Mouse (Mus musculus) urinary bladder, postnatal 25 days (tissue): ENCODE measurements around the gene Mink1.

ENCODE experiments used
- DNase-seq: peaks from one replicate; pipeline ENCODE4 v3.0.0; 2022; ENCODE audit warnings: low spot score

The Mink1 gene

GRCm38 (mm10) chr11:70635601-70636000 is 72.9 kb downstream of the Mink1 start:
- no peak for DNase-seq

GRCm38 (mm10) chr11:70637764-70638163 is 75.1 kb downstream of the Mink1 start:
- DNase-seq, result no peak

GRCm38 (mm10) chr11:70638293-70638692 is 75.6 kb downstream of the Mink1 start:
- DNase-seq, result no peak

DNA sequence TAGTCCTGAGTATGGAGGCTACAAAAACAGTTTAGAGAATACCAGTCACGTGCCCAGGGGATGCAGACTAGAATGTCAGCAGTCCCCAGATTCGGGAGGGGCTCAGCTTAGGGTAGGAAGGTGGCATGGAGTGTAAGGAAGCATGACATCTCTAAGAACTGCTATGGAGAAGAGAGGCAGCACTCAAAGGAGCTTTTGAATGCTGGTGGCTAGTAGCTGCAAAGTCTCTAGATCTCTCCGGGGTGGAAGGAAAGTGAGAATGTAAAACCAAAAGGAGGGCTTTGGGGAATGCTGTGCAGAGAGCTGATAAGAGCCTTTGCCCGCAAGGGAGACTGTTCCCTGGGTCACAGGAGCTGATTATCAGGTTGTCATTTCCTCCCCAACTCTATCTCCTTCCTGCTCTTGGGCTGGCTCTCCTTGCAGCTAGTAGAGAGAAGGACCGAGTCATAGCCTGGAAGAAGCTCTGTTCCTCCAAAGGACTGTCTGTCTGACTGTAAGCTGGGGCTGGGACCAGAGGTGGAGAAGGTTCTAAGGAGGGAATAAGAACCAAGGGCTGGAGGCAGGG is 76.1 kb downstream of the Mink1 start, which contains the start of gene Gp1ba:
Gene Gp1ba, plus strand, starts transcription at position 409 of the 565 bp plus-strand sequence.
- DNase-seq, result no peak

DNA sequence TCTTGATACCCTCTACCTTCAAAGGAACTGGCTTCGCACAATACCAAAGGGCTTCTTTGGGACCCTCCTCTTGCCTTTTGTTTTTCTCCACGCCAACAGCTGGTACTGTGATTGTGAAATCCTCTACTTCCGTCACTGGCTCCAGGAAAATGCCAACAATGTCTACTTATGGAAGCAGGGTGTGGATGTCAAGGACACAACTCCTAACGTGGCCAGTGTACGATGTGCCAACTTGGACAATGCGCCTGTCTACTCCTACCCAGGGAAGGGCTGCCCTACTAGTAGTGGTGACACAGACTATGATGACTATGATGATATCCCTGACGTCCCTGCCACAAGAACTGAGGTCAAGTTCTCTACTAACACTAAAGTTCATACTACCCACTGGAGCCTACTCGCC is 77.3 kb downstream of the Mink1 start:
- DNase-seq, result no peak

DNA sequence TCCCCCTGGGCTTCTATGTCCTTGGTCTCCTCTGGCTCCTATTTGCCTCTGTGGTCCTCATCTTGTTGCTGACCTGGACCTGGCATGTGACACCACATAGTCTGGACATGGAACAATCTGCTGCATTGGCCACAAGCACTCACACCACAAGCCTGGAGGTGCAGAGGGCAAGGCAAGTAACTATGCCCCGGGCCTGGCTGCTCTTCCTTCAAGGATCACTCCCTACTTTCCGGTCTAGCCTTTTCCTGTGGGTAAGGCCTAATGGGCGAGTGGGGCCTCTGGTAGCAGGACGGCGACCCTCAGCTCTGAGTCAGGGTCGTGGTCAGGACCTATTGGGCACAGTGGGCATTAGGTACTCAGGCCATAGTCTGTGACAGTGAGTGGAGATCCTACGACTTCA is 78.6 kb downstream of the Mink1 start:
- DNase-seq, result no peak

GRCm38 (mm10) chr11:70643051-70643450 is 80.4 kb downstream of the Mink1 start:
- DNase-seq, result no peak

- no peak for DNase-seq
Measured at GRCm38 (mm10) chr11:70644564-70645103, 82.0 kb downstream of the Mink1 start.

DNA sequence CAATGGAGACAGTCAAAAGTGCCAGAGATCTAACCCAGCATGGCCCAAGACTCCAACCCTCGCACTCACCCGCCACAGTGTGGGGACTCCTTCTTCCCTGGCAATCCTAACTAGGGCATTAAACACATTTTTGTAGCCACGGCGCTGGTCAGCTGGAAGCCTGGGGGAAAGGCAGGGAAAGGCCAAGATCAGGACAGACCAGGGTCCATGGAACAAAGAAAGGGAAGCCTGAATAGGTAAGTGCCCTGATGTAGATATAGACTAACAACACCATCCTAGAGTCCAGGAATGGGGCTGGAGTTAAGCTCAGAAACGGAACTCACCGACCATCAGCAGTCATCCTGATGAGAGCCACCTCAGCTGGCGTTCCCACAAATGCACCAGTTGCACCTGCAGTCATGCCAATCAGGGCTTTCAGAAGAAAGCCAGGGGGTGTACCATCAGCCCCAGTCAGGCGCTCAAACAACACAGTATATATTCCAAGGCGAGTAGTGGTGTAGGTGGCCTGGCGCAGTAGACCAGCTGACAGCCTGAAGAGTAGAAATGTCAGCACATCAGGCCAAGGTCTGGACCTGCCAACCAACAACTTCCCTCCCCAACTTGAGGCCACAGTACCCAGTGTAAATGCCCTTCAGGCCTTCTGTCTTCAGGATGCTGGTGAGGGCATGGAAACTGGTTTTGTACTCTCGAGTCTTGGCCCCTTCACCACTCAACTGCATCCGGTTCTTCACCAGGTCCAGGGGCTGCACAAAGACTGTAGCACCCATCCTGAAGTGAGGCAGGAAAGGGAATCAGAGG is 83.0 kb downstream of the Mink1 start:
- no peak for DNase-seq

- no peak for DNase-seq
Measured at GRCm38 (mm10) chr11:70646259-70646555, 83.5 kb downstream of the Mink1 start.

DNA sequence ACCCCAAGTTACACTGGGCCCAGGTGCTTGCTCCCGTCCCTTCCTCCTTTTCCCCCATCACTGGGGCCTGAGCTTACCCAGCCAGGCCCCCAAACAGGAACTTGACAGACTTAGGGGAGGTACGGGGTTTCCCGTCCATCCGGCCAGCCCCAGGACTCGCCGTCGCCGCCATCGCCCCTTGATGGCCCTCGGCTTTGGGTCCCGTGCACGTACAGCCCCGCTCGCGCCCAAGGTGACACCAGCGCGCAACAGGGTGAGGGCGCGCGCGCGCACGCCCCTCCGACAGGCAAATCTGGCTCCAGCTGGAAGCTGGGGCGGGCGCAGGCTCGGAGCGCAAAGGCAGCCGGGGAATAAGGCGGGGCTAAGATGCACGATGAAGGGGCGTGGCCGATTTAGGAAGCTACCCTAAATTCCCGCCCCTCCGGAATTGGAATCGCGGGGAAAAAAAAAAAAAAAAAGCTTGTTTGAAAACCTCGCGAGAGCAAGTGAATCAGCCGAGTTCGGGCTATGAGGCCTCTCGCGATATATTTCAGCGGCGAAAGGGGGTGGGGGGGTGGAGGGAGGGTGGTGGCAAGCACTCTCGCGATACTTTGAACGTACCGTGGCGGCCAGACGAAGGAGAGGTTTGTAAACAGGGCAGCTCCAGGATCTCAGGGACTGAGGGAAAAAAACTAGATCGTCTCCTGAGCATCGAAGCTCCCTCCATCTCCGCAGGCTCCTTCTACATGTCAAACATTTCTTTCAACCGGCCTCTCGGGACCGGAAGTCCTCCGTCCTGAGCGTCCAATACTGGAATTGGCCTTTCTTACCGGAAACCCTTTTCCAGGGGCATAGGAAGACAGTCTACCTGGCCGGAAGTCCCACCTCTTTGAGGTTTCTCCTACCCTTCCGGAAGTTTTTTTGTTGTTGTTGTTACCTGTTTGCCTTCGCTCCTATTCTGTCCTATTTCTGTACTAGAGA is 84.3 kb downstream of the Mink1 start, which contains the start of the genes Rnf167 and Slc25a11:
Gene Rnf167, plus strand, starts transcription at position 545 of the 960 bp plus-strand sequence.
Gene Slc25a11, minus strand, starts transcription at position 789 of the 960 bp plus-strand sequence.
- DNase-seq, result peak; percentile 88

GRCm38 (mm10) chr11:70647716-70648420 is 85.2 kb downstream of the Mink1 start:
- DNase-seq, result peak; percentile 43

DNA sequence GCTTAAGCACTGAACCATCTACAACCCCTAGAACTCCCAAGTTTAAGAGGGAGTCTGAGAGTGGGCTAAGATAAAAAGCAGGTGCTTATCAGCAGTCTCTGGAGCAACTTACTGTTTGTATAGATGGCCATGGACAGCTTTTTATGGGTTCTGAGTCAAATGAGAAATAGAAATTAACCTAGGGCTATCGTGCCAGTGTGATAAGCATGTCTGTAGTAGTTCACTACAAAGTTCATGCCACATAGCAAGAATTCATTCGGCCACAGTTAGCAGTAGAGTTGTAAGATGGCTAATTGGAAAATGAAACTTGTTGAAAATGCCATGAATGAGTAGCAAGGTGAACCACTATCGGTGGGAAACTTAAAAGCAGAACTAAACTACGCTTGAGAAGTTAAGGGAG is 85.8 kb downstream of the Mink1 start:
- no peak for DNase-seq

GRCm38 (mm10) chr11:70649185-70649734 is 86.6 kb downstream of the Mink1 start:
- no peak for DNase-seq

DNA sequence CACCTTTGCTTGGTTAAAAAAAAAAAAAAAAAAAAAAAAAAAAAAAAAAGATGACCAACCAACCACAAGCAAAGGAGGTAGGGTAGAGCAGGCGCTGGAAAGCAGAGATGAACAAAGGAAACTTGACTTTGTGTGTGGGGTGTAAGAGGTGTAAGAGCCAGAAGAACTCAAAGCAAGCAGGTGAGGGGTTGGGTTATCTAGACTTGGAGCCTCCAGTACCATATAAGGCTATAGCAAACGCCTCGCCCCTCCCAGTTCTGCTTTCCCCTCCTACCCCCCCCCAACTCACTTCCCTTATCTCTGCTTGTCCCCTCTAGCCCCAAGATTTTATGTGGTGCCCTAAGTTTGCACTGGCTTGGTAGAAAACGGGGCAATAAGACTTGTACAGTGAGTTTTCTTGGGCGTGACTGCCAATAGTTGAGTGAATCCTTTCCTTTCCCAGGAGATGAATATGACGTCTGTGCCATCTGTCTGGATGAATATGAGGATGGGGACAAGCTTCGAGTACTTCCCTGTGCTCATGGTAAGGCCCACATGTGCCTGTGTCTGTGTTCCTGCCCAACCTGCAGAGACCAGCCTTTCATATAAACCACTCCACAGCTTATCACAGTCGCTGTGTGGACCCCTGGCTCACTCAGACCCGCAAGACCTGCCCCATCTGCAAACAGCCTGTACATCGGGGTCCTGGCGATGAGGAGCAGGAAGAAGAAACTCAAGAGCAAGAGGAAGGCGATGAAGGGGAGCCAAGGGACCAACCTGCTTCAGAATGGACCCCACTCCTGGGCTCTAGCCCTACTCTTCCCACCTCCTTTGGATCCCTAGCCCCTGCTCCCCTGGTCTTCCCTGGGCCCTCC is 87.9 kb downstream of the Mink1 start:
- no peak for DNase-seq

DNA sequence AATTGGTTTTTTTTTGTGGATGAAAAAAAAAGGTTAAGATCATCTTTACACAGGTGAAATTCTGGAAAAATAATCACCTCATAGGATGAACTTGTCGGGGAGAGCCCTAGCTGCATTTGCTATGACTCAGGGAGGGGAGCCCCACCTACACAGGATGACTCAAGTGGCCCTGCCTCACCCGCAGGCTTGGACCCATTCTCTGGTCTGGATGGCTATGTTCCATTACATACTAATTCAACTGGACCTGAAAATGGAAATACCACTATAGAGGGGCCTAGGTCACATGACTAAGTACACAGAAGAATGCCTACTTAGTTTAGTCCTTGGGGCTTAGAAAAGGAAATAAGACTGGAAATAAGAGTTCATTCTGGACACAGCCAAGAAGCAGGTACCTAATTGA is 88.7 kb downstream of the Mink1 start:
- DNase-seq, result no peak

DNA sequence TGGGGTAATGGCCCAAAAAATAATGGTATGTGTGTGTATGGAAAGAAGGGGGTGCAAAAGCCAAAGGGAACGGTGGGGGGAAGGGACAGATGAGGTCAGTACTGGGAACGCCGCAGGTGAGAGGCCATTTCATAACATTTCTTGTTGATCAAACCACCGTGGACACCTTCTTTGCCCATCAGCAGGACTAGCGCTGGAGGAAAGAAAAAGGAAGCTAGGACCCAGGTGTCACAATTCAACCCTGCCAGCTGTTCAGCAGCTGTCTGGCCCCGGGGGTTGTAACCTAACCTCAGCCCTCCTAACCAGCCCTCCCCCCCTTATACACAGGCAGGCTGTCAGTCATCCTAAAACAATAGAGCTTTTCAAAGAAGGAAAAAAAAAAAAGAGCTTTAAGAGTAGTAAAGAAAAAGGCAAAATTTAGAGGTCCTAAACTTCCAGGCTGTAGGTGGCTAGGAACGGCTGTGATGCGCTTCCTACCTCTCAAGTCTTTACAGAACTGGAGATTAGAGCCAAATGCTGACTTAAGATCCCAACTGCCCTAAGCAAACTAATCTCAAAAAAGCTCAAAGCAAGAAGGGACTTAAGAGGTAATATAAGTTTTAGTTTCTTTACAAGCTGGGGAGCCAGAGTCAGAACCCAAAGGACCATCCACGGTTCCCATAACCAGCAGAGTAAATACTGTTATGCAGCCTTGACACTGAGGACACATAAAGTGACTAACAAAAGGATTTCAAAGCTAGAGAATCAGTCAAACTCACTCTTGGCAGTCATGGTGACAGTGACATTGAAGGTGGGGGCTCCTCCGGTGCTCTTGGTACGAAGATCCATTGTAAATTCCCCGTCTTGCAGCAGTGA is 89.6 kb downstream of the Mink1 start:
- no peak for DNase-seq

DNA sequence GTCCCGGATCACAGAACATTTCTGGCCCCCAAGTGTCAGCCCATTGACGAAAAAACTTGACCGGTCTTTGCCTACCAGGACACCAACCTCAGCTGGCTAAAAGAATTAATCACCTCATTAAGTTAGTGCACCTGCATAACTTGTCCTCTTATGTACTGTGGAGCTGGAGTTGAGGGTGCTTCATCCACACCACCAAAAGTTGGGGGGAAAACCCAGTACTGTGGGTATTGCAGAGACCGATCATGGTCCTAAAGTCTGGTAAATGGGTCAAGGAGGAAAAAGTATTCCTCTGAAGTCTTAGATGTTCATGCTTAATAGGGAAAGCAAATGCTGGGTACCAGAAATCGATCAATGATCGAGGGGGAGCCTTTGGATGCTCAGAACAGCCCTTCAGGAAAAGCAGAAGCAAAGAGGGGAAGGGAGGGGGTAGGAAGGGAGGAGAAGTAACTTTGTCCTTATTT is 90.2 kb downstream of the Mink1 start:
- no peak for DNase-seq
